Mouse (Mus musculus) lung, embryonic 14.5 days (tissue): ENCODE data around the gene Armc2. TPM values are rescaled to one million over a fixed set of nuclear protein-coding genes. Genes with fewer than 3 reads are reported as not detected.

Experiments
- ATAC-seq: fragments of 200-750 bp; cut with Nextera tagmentation; 2 replicates; pipeline ENCODE4 v1.8.0; 2017; ENCODE audit warnings: mild to moderate bottlenecking, moderate TSS enrichment, moderate library complexity; ENCODE audit not compliant: insufficient read depth
- DNase-seq: peaks from one replicate; pipeline ENCODE4 v3.0.0-alpha.2; 2015
- H3K27ac ChIP-seq: fragments of 300-500 bp; sonication (generic); 2 replicates; pipeline ENCODE4 v1.5.1; 2014; ENCODE audit warnings: low read depth, mild to moderate bottlenecking, moderate library complexity
- H3K27me3 ChIP-seq: fragments of 300-500 bp; sonication (generic); 2 replicates; pipeline ENCODE4 v1.6.1; 2014; ENCODE audit warnings: low read length, control low read depth; ENCODE audit not compliant: insufficient read depth
- H3K36me3 ChIP-seq: fragments of 300-500 bp; sonication (generic); 2 replicates; pipeline ENCODE4 v1.6.1; 2014; ENCODE audit warnings: control low read depth; ENCODE audit not compliant: insufficient read depth
- H3K4me1 ChIP-seq: fragments of 300-500 bp; sonication (generic); 2 replicates; pipeline ENCODE4 v1.6.1; 2014; ENCODE audit warnings: antibody characterized with exemption, control low read depth; ENCODE audit not compliant: insufficient read depth
- H3K4me2 ChIP-seq: fragments of 300-500 bp; sonication (generic); 2 replicates; pipeline ENCODE4 v1.6.1; 2014; ENCODE audit warnings: mild to moderate bottlenecking
- H3K4me3 ChIP-seq: fragments of 300-500 bp; sonication (generic); 2 replicates; pipeline ENCODE4 v1.5.1; 2014; ENCODE audit warnings: low read depth, low read length
- H3K9ac ChIP-seq: fragments of 300-500 bp; sonication (generic); 2 replicates; pipeline ENCODE4 v1.6.1; 2014
- H3K9me3 ChIP-seq: fragments of 300-500 bp; sonication (generic); 2 replicates; pipeline ENCODE4 v1.6.1; 2016; ENCODE audit warnings: low read depth, low read length, control low read depth
- CTCF ChIP-seq: IDR thresholded peaks from 2 replicates; pipeline ENCODE4 v1.5.1; 2016; ENCODE audit warnings: antibody characterized with exemption, low read depth
- WGBS: fragments of 180-500 bp; shearing (Covaris S2); extraction: QIAGEN DNeasy Blood & Tissue Kit; methylation state at CpG from one replicate; pipeline ENCODE4 v1.1.7; 2014; 5-methylcytosine and 5-hydroxymethylcytosine counted together
- polyA plus RNA-seq: library from polyadenylated mRNA; unstranded; fragments of >200 nt; fragmentation: Nextera tagmentation; extraction: Ambion mirVana; gene quantifications from 2 replicates; pipeline ENCODE4 v1.2.1, GENCODE M21; 2014

Armc2 gene
- polyA plus RNA-seq, 1 experiment from 2014 or later: 2.6 TPM

GRCm38 (mm10) chr10:42003576-42003975, 14.7 kb downstream of the Armc2 start:
- Histone ChIP-seq H3K9me3 (no peaks in the 10 kb centered on the region), H3K36me3 (no peaks in the 10 kb centered on the region), H3K4me1 (no peaks in the 10 kb centered on the region), H3K27me3 (no peaks in the 10 kb centered on the region), H3K9ac (no peak overlapping the region), H3K27ac (no peak overlapping the region), H3K4me3 (no peak overlapping the region), H3K4me2 (no peak overlapping the region)
- 63% methylated on average over 1 of the region's 1 CpGs for WGBS
- DNase-seq (no peak), ATAC-seq (no peak)
- no peak for TF ChIP-seq CTCF

GRCm38 (mm10) chr10:42002436-42002835, 15.8 kb downstream of the Armc2 start:
- 57% methylated on average over 7 of the region's 7 CpGs for WGBS
- H3K4me1 ChIP-seq: no peaks in the 10 kb centered on the region
- no peaks in the 10 kb centered on the region for H3K27me3 ChIP-seq
- no peak overlapping the region for H3K4me3 ChIP-seq
- no peak for DNase-seq
- H3K27ac ChIP-seq: no peak overlapping the region
- no peak for TF ChIP-seq CTCF
- no peaks in the 10 kb centered on the region for H3K36me3 ChIP-seq
- no peak overlapping the region for H3K9ac ChIP-seq
- no peak for ATAC-seq
- no peak overlapping the region for H3K4me2 ChIP-seq
- H3K9me3 ChIP-seq: no peaks in the 10 kb centered on the region

- no peak overlapping the region for H3K4me2 ChIP-seq
- no peaks in the 10 kb centered on the region for H3K36me3 ChIP-seq
- H3K27me3 ChIP-seq: no peaks in the 10 kb centered on the region
- ATAC-seq (no peak), DNase-seq (no peak)
- no peak for TF ChIP-seq CTCF
- 88% methylated on average over 3 of the region's 3 CpGs for WGBS
- no peaks in the 10 kb centered on the region for H3K9me3 ChIP-seq
- H3K4me1 ChIP-seq: no peaks in the 10 kb centered on the region
- no peak overlapping the region for H3K4me3 ChIP-seq
- H3K27ac ChIP-seq: no peak overlapping the region
- no peak overlapping the region for H3K9ac ChIP-seq
Measured at GRCm38 (mm10) chr10:42001260-42001659, 17.0 kb downstream of the Armc2 start.

GRCm38 (mm10) chr10:41997691-41998178, 20.5 kb downstream of the Armc2 start:
- DNase-seq: peak; percentile 36
- no peak overlapping the region for H3K4me2 ChIP-seq
- TF ChIP-seq CTCF: no peak
- H3K27me3 ChIP-seq: no peaks in the 10 kb centered on the region
- no peak overlapping the region for H3K9ac ChIP-seq
- no peak for ATAC-seq
- no peak overlapping the region for H3K27ac ChIP-seq
- H3K36me3 ChIP-seq: no peaks in the 10 kb centered on the region
- no peak overlapping the region for H3K4me3 ChIP-seq
- no peaks in the 10 kb centered on the region for H3K9me3 ChIP-seq
- 65% methylated on average over 1 of the region's 1 CpGs for WGBS
- no peaks in the 10 kb centered on the region for H3K4me1 ChIP-seq

GRCm38 (mm10) chr10:41996157-41996556, 22.1 kb downstream of the Armc2 start:
- no peak for TF ChIP-seq CTCF
- H3K4me2 ChIP-seq: no peak overlapping the region
- H3K4me1 ChIP-seq: peaks cover 5% of the 10 kb centered on the region; the same call in 1 of the 2 replicates
- H3K9ac ChIP-seq: no peak overlapping the region
- H3K9me3 ChIP-seq: no peaks in the 10 kb centered on the region
- H3K36me3 ChIP-seq: no peaks in the 10 kb centered on the region
- H3K27ac ChIP-seq: no peak overlapping the region
- WGBS: 55% methylated on average over 8 of the region's 8 CpGs
- no peak for DNase-seq
- H3K4me3 ChIP-seq: no peak overlapping the region
- ATAC-seq: no peak
- no peaks in the 10 kb centered on the region for H3K27me3 ChIP-seq

- no peak for TF ChIP-seq CTCF
- ATAC-seq: no peak
- no peak for DNase-seq
- H3K4me3 ChIP-seq: no peak overlapping the region
- no peak overlapping the region for H3K27ac ChIP-seq
- peaks cover 5% of the 10 kb centered on the region; the same call in 1 of the 2 replicates for H3K4me1 ChIP-seq
- H3K36me3 ChIP-seq: no peaks in the 10 kb centered on the region
- no peaks in the 10 kb centered on the region for H3K9me3 ChIP-seq
- H3K9ac ChIP-seq: no peak overlapping the region
- no peaks in the 10 kb centered on the region for H3K27me3 ChIP-seq
- no peak overlapping the region for H3K4me2 ChIP-seq
- WGBS: 79% methylated on average over 2 of the region's 2 CpGs
Measured at GRCm38 (mm10) chr10:41995051-41995450, 23.2 kb downstream of the Armc2 start.

- no peak for TF ChIP-seq CTCF
- Histone ChIP-seq H3K27me3 (no peaks in the 10 kb centered on the region), H3K36me3 (no peaks in the 10 kb centered on the region), H3K9me3 (no peaks in the 10 kb centered on the region), H3K27ac (no peak overlapping the region), H3K9ac (no peak overlapping the region), H3K4me1 (peaks cover 5% of the 10 kb centered on the region; the same call in 1 of the 2 replicates), H3K4me3 (no peak overlapping the region), H3K4me2 (no peak overlapping the region)
- DNase-seq (no peak), ATAC-seq (no peak)
- 56% methylated on average over 4 of the region's 4 CpGs for WGBS
Measured at GRCm38 (mm10) chr10:41994578-41994977, 23.7 kb downstream of the Armc2 start.

- 49% methylated on average over 5 of the region's 5 CpGs for WGBS
- peak; percentile 38 for DNase-seq
- TF ChIP-seq CTCF: no peak
- no peaks in the 10 kb centered on the region for H3K27me3 ChIP-seq
- H3K4me2 ChIP-seq: no peak overlapping the region; the same call in 1 of the 2 replicates
- H3K9ac ChIP-seq: no peak overlapping the region
- no peak for ATAC-seq
- H3K4me3 ChIP-seq: no peak overlapping the region
- peaks cover 5% of the 10 kb centered on the region; the same call in 1 of the 2 replicates for H3K4me1 ChIP-seq
- no peaks in the 10 kb centered on the region for H3K9me3 ChIP-seq
- H3K36me3 ChIP-seq: no peaks in the 10 kb centered on the region
- peak overlapping the region; percentile 71 for H3K27ac ChIP-seq
Measured at GRCm38 (mm10) chr10:41992059-41992440, 26.2 kb downstream of the Armc2 start.
